Comparison of ENCODE assay signal across 15 mouse cellular contexts in genomic region chr13:6191186-6191914, GRCm38 (mm10).
DNase-seq lines count a peak whose midpoint lies in the region; ATAC-seq and TF ChIP-seq lines count a peak whose summit lies in the region.
"Had no signal": no experiment of that assay in that cellular context is flagged by ENCODE, and none has a peak within 500 bp of the region (broad histone marks: within the 10 kb centered on the region; RNA-seq: fewer than 3 reads in every experiment).

No protein-coding gene starts in this region.

- no peaks in the 10 kb centered on the region for H3K27me3 ChIP-seq in heart, embryonic 10.5 days (ENCODE audit: insufficient read depth, poor library complexity, severe bottlenecking)
- no peaks in the 10 kb centered on the region for H3K27me3 ChIP-seq in midbrain, embryonic 16.5 days (ENCODE audit: control insufficient read depth, insufficient read depth, low read depth, low read length)
- H3K27me3 ChIP-seq in midbrain, embryonic 15.5 days (replicated peaks) = no peaks in the 10 kb centered on the region
- H3K27me3 ChIP-seq: hindbrain, embryonic 15.5 days had no signal

- DNase-seq in heart, postnatal 4 days = peak; percentile 4
- DNase-seq in heart, embryonic 10.5 days (ENCODE audit: low spot score) = no peak
- no peak for DNase-seq in spleen, adult 18-20 months
- DNase-seq: cerebellum, postnatal 14 days; left cerebral cortex, postnatal 4 days; lung, postnatal 14 days; thymus, postnatal 4 days had no signal

- no peaks in the 10 kb centered on the region for H3K36me3 ChIP-seq in heart, embryonic 10.5 days
- H3K36me3 ChIP-seq in midbrain, embryonic 16.5 days (ENCODE audit: control insufficient read depth, insufficient read depth, low read length) = no peaks in the 10 kb centered on the region
- no peaks in the 10 kb centered on the region for H3K36me3 ChIP-seq in midbrain, embryonic 15.5 days (replicated peaks)
- H3K36me3 ChIP-seq: hindbrain, embryonic 15.5 days had no signal

- no peak for TF ChIP-seq POLR2A in embryonic fibroblast, embryonic 13.5 days (IDR thresholded peaks at IDR 0.05; ENCODE audit: low read depth, low read length)

- H3K4me2 ChIP-seq in midbrain, embryonic 16.5 days (ENCODE audit: low read length) = no peak overlapping the region
- H3K4me2 ChIP-seq in midbrain, embryonic 15.5 days = no peak overlapping the region
- H3K4me2 ChIP-seq: hindbrain, embryonic 15.5 days had no signal

- WGBS in heart, embryonic 10.5 days = 81% methylated on average over 7 of the region's 7 CpGs
- WGBS in midbrain, embryonic 16.5 days = 79% methylated on average over 7 of the region's 7 CpGs
- 78% methylated on average over 7 of the region's 7 CpGs for WGBS in midbrain, embryonic 15.5 days

- 0 out of 2 replicates have a peak, but pooled peaks cover 6% of the 10 kb centered on the region for H3K4me1 ChIP-seq in heart, embryonic 10.5 days
- peaks cover 15% of the 10 kb centered on the region for H3K4me1 ChIP-seq in midbrain, embryonic 16.5 days (ENCODE audit: control insufficient read depth, insufficient read depth, low read length)
- peaks cover 10% of the 10 kb centered on the region; the same call in 1 of the 2 replicates for H3K4me1 ChIP-seq in midbrain, embryonic 15.5 days
- peaks cover 19% of the 10 kb centered on the region for H3K4me1 ChIP-seq in embryonic fibroblast, embryonic 13.5 days (ENCODE audit: control insufficient read depth, insufficient read depth, low read length)

- no peaks in the 10 kb centered on the region for H3K9me3 ChIP-seq in heart, embryonic 10.5 days
- no peaks in the 10 kb centered on the region for H3K9me3 ChIP-seq in midbrain, embryonic 16.5 days (replicated peaks; ENCODE audit: control insufficient read depth, low read length, poor library complexity, severe bottlenecking)
- no peaks in the 10 kb centered on the region for H3K9me3 ChIP-seq in midbrain, embryonic 15.5 days
- H3K9me3 ChIP-seq: hindbrain, embryonic 15.5 days had no signal

- no peak overlapping the region for H3K9ac ChIP-seq in midbrain, embryonic 16.5 days (ENCODE audit: low read depth, low read length)
- H3K9ac ChIP-seq in midbrain, embryonic 15.5 days = no peak overlapping the region
- H3K9ac ChIP-seq: hindbrain, embryonic 15.5 days; liver, embryonic 14.5 days had no signal

- H3K4me3 ChIP-seq in heart, embryonic 10.5 days = no peak overlapping the region
- H3K4me3 ChIP-seq in midbrain, embryonic 16.5 days (ENCODE audit: low read depth, low read length) = no peak overlapping the region
- no peak overlapping the region for H3K4me3 ChIP-seq in midbrain, embryonic 15.5 days
- H3K4me3 ChIP-seq in embryonic fibroblast, embryonic 13.5 days (ENCODE audit: insufficient read depth, low read length) = no peak overlapping the region
- H3K4me3 ChIP-seq: hindbrain, embryonic 15.5 days had no signal

- TF ChIP-seq CTCF in embryonic fibroblast, embryonic 13.5 days (IDR thresholded peaks at IDR 0.05; ENCODE audit: borderline replicate concordance, insufficient read depth, low read length) = no peak

- H3K27ac ChIP-seq in heart, embryonic 10.5 days = no peak overlapping the region
- H3K27ac ChIP-seq in midbrain, embryonic 16.5 days (ENCODE audit: low read length) = no peak overlapping the region
- no peak overlapping the region for H3K27ac ChIP-seq in midbrain, embryonic 15.5 days
- H3K27ac ChIP-seq in embryonic fibroblast, embryonic 13.5 days (ENCODE audit: insufficient read depth, low read length) = peak overlapping the region; percentile 84
- H3K27ac ChIP-seq: hindbrain, embryonic 15.5 days; liver, embryonic 14.5 days had no signal

- 0 out of 2 replicates have a peak, but pooled peaks have one; percentile 22 for ATAC-seq in midbrain, embryonic 16.5 days
- ATAC-seq in midbrain, embryonic 15.5 days (replicated peaks) = no peak
- ATAC-seq in megakaryocyte, adult 5-6 weeks (ENCODE audit: poor library complexity, severe bottlenecking) = no peak
- ATAC-seq: CD4-positive, CD25-positive, alpha-beta regulatory T cell, adult 4 months; intestine, postnatal 0 days had no signal
